Mouse (Mus musculus) embryonic facial prominence, embryonic 13.5 days (tissue): ENCODE data around the gene Gmppa. TPM values are rescaled to one million over a fixed set of nuclear protein-coding genes. Genes with fewer than 3 reads are reported as not detected.
A peak's percentile ranks its signal among the peaks of the same experiment; 100 is the strongest.

Experiments used
- ATAC-seq: fragments of 200-750 bp; cut with Nextera tagmentation; 2 replicates; pipeline ENCODE4 v1.8.0; 2017; ENCODE audit warnings: low read depth; ENCODE audit not compliant: insufficient number of reproducible peaks, insufficient read depth, low FRiP score, low TSS enrichment
- H3K27ac ChIP-seq: fragments of 300-500 bp; sonication (generic); 2 replicates; pipeline ENCODE4 v1.5.1; 2015; ENCODE audit warnings: moderate library complexity, mild to moderate bottlenecking, inconsistent platforms
- H3K27me3 ChIP-seq: fragments of 300-500 bp; sonication (generic); 2 replicates; pipeline ENCODE4 v1.6.1; 2015; ENCODE audit warnings: mild to moderate bottlenecking, inconsistent platforms
- H3K36me3 ChIP-seq: fragments of 300-500 bp; sonication (generic); 2 replicates; pipeline ENCODE4 v1.6.1; 2015; ENCODE audit warnings: mild to moderate bottlenecking, inconsistent platforms
- H3K4me1 ChIP-seq: fragments of 300-500 bp; sonication (generic); 2 replicates; pipeline ENCODE4 v1.6.1; 2015; ENCODE audit warnings: inconsistent platforms
- H3K4me2 ChIP-seq: fragments of 300-500 bp; sonication (generic); 2 replicates; pipeline ENCODE4 v1.6.1; 2015; ENCODE audit warnings: moderate library complexity, mild to moderate bottlenecking, inconsistent platforms
- H3K4me3 ChIP-seq: fragments of 300-500 bp; sonication (generic); 2 replicates; pipeline ENCODE4 v1.5.1; 2015; ENCODE audit warnings: mild to moderate bottlenecking, inconsistent platforms
- H3K9ac ChIP-seq: fragments of 300-500 bp; sonication (generic); 2 replicates; pipeline ENCODE4 v1.6.1; 2015; ENCODE audit warnings: mild to moderate bottlenecking, inconsistent platforms
- H3K9me3 ChIP-seq: fragments of 300-500 bp; sonication (generic); 2 replicates; pipeline ENCODE4 v1.6.1; 2016; ENCODE audit warnings: inconsistent platforms
- WGBS: fragments of 180-500 bp; shearing (Covaris S2); methylation state at CpG from one replicate; pipeline ENCODE4 v1.1.7; 2015; ENCODE audit warnings: mixed read lengths; 5-methylcytosine and 5-hydroxymethylcytosine counted together
- polyA plus RNA-seq: library from polyadenylated mRNA; unstranded; fragments of >200 nt; fragmentation: Nextera tagmentation; extraction: Ambion mirVana; gene quantifications from 2 replicates; pipeline ENCODE4 v1.2.1, GENCODE M21; 2015

The Gmppa gene
- polyA plus RNA-seq = 74.2 and 83.0 TPM in 2 replicates

DNA sequence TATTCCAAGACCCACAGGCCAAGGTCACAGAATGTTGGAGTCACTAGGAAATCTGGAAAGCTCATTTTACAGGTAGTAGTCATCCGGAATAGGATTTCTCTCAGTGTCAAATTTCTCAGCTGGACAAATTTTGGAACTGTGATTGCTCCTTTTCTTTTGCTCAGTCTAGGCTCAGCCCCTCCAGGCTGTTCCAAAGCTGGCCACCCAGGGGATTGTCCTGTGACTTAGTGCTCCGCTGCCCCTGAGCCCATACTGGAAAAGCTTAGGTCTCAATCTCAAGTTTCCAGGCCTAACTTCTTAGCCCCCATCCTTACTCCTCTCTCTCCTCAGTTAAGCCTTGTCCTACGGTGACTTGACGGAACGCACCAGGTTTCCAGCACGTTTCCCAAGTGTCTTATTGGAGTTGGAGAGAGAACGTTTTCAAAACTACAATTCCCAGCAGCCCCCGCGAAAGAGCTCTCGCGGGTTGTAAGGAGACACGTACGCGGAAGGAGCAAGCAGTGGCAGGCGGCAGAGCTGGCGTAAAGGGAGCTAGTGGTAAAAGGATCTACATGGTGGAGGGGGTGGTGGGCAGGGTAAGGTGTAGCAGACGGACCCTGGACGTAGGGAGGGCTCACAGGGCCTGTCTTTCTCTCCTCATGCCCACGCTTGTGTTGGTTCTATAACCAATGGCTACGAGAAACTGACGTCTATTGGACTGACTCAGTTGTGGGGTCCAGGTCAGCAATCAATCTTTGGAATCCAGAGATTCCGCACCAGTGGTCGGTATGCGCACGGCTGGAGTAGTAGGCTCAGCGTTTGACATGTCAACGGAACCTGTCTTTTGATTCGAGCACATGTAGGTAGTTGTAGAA is at the start of gene Gmppa:
Gene Gmppa, plus strand, starts transcription at position 456 of the 854 bp plus-strand sequence.
- Histone ChIP-seq H3K27me3 (peaks cover 12% of the 10 kb centered on the region), H3K9ac (peak within 1 kb of the TSS; percentile 83), H3K36me3 (peaks cover 12% of the 10 kb centered on the region), H3K9me3 (no peaks in the 10 kb centered on the region), H3K27ac (peak within 1 kb of the TSS; percentile 72), H3K4me2 (peak within 1 kb of the TSS; percentile 67), H3K4me3 (peak within 1 kb of the TSS; percentile 64), H3K4me1 (peaks cover 19% of the 10 kb centered on the region)
- peak; percentile 73; the same call in 1 of the 2 replicates for ATAC-seq
- 4% methylated on average over 28 of the region's 28 CpGs for WGBS

GRCm38 (mm10) chr1:75386149-75386548 is 49.6 kb upstream of the Gmppa start:
- Histone ChIP-seq H3K27me3 (peaks cover 59% of the 10 kb centered on the region), H3K9me3 (no peaks in the 10 kb centered on the region), H3K9ac (no peak overlapping the region), H3K4me2 (no peak overlapping the region), H3K4me1 (peaks cover 65% of the 10 kb centered on the region), H3K27ac (no peak overlapping the region), H3K36me3 (peaks cover 6% of the 10 kb centered on the region; the same call in 1 of the 2 replicates), H3K4me3 (no peak overlapping the region)
- no peak for ATAC-seq
- 46% methylated on average over 4 of the region's 4 CpGs for WGBS

- 28% methylated on average over 7 of the region's 7 CpGs for WGBS
- Histone ChIP-seq H3K4me3 (peak overlapping the region; percentile 40), H3K27me3 (peaks cover 59% of the 10 kb centered on the region), H3K4me2 (peak overlapping the region; percentile 67), H3K27ac (no peak overlapping the region), H3K36me3 (peaks cover 11% of the 10 kb centered on the region), H3K4me1 (peaks cover 57% of the 10 kb centered on the region), H3K9me3 (no peaks in the 10 kb centered on the region), H3K9ac (peak overlapping the region; percentile 68)
- ATAC-seq = no peak
Observed at GRCm38 (mm10) chr1:75387469-75387928, 48.2 kb upstream of the Gmppa start.

DNA sequence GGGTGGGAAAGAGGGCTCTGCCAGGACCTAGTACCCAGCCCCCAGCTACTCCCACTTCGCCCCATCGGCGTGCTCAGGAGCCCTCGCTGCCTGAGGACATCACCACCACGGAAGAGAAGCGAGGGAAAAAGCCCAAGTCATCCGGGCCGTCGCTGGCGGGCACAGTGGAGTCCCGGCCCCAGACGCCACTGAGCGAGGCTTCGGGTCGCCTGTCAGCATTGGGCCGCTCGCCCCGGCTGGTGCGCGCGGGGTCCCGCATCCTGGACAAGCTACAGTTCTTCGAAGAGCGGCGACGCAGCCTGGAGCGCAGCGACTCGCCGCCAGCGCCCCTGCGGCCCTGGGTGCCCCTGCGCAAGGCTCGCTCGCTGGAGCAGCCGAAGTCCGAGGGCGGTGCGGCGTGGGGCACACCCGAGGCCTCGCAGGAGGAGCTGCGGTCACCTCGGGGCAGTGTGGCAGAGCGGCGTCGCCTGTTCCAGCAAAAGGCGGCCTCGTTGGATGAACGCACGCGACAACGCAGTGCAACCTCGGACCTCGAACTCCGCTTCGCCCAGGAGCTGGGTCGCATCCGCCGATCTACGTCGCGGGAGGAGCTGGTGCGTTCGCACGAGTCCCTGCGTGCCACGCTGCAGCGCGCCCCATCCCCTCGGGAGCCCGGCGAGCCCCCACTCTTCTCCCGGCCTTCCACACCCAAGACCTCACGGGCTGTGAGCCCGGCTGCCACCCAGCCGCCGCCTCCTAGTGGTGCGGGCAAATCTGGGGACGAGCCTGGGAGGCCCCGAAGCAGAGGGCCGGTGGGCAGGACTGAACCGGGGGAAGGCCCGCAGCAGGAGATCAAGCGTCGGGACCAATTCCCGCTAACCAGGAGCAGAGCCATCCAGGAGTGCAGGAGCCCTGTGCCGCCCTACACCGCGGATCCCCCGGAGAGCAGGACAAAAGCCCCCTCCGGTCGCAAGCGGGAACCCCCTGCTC is 47.5 kb upstream of the Gmppa start:
- Histone ChIP-seq H3K36me3 (peaks cover 16% of the 10 kb centered on the region), H3K4me1 (peaks cover 56% of the 10 kb centered on the region), H3K4me2 (peak overlapping the region; percentile 67), H3K9me3 (no peaks in the 10 kb centered on the region), H3K9ac (peak overlapping the region; percentile 68), H3K27me3 (peaks cover 54% of the 10 kb centered on the region), H3K27ac (no peak overlapping the region), H3K4me3 (peak overlapping the region; percentile 40)
- WGBS = 5% methylated on average over 94 of the region's 94 CpGs
- 0 out of 2 replicates have a peak, but pooled peaks have one; percentile 11 for ATAC-seq

GRCm38 (mm10) chr1:75388898-75389515 is 46.7 kb upstream of the Gmppa start:
- peaks cover 54% of the 10 kb centered on the region for H3K27me3 ChIP-seq
- H3K4me2 ChIP-seq = peak overlapping the region; percentile 67
- H3K36me3 ChIP-seq = peaks cover 17% of the 10 kb centered on the region
- no peak for ATAC-seq
- H3K4me1 ChIP-seq = peaks cover 58% of the 10 kb centered on the region
- 27% methylated on average over 23 of the region's 23 CpGs for WGBS
- peak overlapping the region; percentile 40 for H3K4me3 ChIP-seq
- H3K9me3 ChIP-seq = no peaks in the 10 kb centered on the region
- peak overlapping the region; percentile 68 for H3K9ac ChIP-seq
- H3K27ac ChIP-seq = no peak overlapping the region

- H3K4me3 ChIP-seq = no peak overlapping the region
- H3K27me3 ChIP-seq = peaks cover 18% of the 10 kb centered on the region
- WGBS = 49% methylated on average over 9 of the region's 9 CpGs
- no peaks in the 10 kb centered on the region for H3K9me3 ChIP-seq
- peaks cover 29% of the 10 kb centered on the region for H3K36me3 ChIP-seq
- peaks cover 23% of the 10 kb centered on the region for H3K4me1 ChIP-seq
- no peak for ATAC-seq
- peak overlapping the region; percentile 36; the same call in 1 of the 2 replicates for H3K9ac ChIP-seq
- H3K4me2 ChIP-seq = no peak overlapping the region
- peak overlapping the region; percentile 16; the same call in 1 of the 2 replicates for H3K27ac ChIP-seq
Observed at GRCm38 (mm10) chr1:75393139-75393538, 42.6 kb upstream of the Gmppa start.

GRCm38 (mm10) chr1:75393846-75394245 is 41.9 kb upstream of the Gmppa start:
- Histone ChIP-seq H3K36me3 (peaks cover 29% of the 10 kb centered on the region), H3K27me3 (peaks cover 10% of the 10 kb centered on the region), H3K4me1 (peaks cover 23% of the 10 kb centered on the region), H3K4me3 (no peak overlapping the region), H3K9me3 (no peaks in the 10 kb centered on the region), H3K4me2 (no peak overlapping the region), H3K9ac (peak overlapping the region; percentile 36; the same call in 1 of the 2 replicates), H3K27ac (no peak overlapping the region)
- 91% methylated on average over 3 of the region's 3 CpGs for WGBS
- ATAC-seq = no peak

GRCm38 (mm10) chr1:75398761-75399402 is 36.8 kb upstream of the Gmppa start:
- no peak for ATAC-seq
- Histone ChIP-seq H3K9me3 (no peaks in the 10 kb centered on the region), H3K27ac (peak overlapping the region; percentile 70), H3K4me1 (peaks cover 26% of the 10 kb centered on the region), H3K4me3 (no peak overlapping the region), H3K9ac (0 out of 2 replicates have a peak overlapping the region, but pooled peaks have one; percentile 38), H3K4me2 (peak overlapping the region; percentile 49; the same call in 1 of the 2 replicates), H3K36me3 (peaks cover 46% of the 10 kb centered on the region), H3K27me3 (no peaks in the 10 kb centered on the region)
- WGBS = 7% methylated on average over 9 of the region's 9 CpGs

DNA sequence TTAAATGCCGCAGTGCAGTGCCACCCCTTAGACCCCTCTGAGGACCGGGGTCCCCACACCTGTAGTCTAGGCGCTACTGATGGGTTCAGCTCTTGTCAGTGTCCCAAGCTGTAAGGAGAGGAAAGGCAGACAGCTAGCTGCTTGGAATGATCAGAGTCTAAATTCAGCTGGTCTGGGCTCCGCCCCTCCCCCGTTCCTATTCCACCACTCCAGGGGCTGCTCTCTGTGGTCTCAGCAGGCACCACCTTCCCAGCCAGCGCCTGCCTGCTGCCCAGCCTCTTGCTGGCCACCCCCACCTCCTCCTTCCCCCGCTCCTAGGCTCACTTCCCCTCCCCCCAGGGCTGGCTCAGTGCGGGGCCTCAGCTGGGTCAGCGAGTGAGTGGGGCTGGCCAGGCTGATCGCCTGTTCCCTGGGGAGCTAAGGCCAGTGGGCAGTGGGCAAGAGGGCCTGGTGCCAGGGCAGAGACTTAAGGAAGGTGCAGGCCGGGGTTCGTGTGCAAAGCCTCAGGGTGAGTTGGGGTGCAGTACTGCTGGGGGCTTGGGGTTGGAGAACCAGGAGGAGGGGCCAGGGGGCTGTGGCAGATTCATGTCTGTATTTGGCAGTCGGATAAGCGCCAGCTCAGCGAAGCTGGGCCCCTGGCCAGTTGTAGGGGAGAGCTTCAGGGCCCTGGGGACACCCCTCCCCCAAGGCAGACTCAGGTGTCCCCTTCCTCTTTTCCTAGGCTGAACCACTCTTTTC is 35.8 kb upstream of the Gmppa start:
- Histone ChIP-seq H3K36me3 (peaks cover 49% of the 10 kb centered on the region), H3K27ac (peak overlapping the region; percentile 70), H3K4me1 (peaks cover 26% of the 10 kb centered on the region), H3K9ac (peak overlapping the region; percentile 37; the same call in 1 of the 2 replicates), H3K27me3 (no peaks in the 10 kb centered on the region), H3K9me3 (no peaks in the 10 kb centered on the region), H3K4me3 (peak overlapping the region; percentile 12), H3K4me2 (peak overlapping the region; percentile 49)
- 7% methylated on average over 15 of the region's 15 CpGs for WGBS
- peak; percentile 79 for ATAC-seq
